Mouse (Mus musculus) cortical plate, adult 2 months (tissue): Measurements from ENCODE around the gene Gm49425. TPM values are rescaled to one million over a fixed set of nuclear protein-coding genes. Genes with fewer than 3 reads are reported as not detected.

Source experiments
- H3K27ac ChIP-seq: fragments of 200-500 bp; 2 replicates; pipeline ENCODE4 v1.5.1; 2012; ENCODE audit warnings: low read length, control low read depth, inconsistent platforms; ENCODE audit not compliant: insufficient read depth
- H3K4me1 ChIP-seq: fragments of 200-500 bp; 2 replicates; pipeline ENCODE4 v1.6.1; 2011; ENCODE audit warnings: low read length; ENCODE audit not compliant: control insufficient read depth, insufficient read depth
- H3K4me3 ChIP-seq: fragments of 200-500 bp; 2 replicates; pipeline ENCODE4 v1.5.1; 2011; ENCODE audit warnings: mild to moderate bottlenecking, low read length, control low read depth; ENCODE audit not compliant: insufficient read depth
- CTCF ChIP-seq: fragments of 200-500 bp; IDR thresholded peaks from 2 replicates; pipeline ENCODE4 v1.5.1; 2011; ENCODE audit warnings: mild to moderate bottlenecking, control low read depth, low read length; ENCODE audit not compliant: insufficient read depth; ENCODE audit errors: extremely low read depth
- POLR2A ChIP-seq: fragments of 200-500 bp; IDR thresholded peaks from 2 replicates; pipeline ENCODE4 v1.6.1; 2011; ENCODE audit warnings: mild to moderate bottlenecking, low read length, control low read depth; ENCODE audit not compliant: insufficient read depth; ENCODE audit errors: extremely low read depth
- polyA plus RNA-seq: library from polyadenylated mRNA; depleted of rRNA; stranded (reverse); fragments of >200 nt; gene quantifications from 2 replicates; pipeline ENCODE4 v1.2.3, GENCODE M21; 2012; rRNA removed

Gm49425 gene
- polyA plus RNA-seq, 1 experiment: not detected

- no peak overlapping the region for H3K4me3 ChIP-seq
- no peak for TF ChIP-seq CTCF
- TF ChIP-seq POLR2A: no peak
- H3K4me1 ChIP-seq: no peaks in the 10 kb centered on the region
- no peak overlapping the region for H3K27ac ChIP-seq
Observed at GRCm38 (mm10) chr15:101469093-101469492, 48.0 kb downstream of the Gm49425 start.

Other genes starting within 250 kb of the Gm49425 start
- 55.3 and 56.0 TPM in 2 replicates for gene Atg101, start 233.0 kb downstream of the Gm49425 start, polyA plus RNA-seq
- gene 6030408B16Rik, start 224.0 kb downstream of the Gm49425 start, polyA plus RNA-seq: 0.13 and 0.23 TPM in 2 replicates
- 5.7 and 6.2 TPM in 2 replicates for gene Krt80, start 147.1 kb downstream of the Gm49425 start, polyA plus RNA-seq
- 0.33 and 0.36 TPM in 2 replicates for gene Krt7, start 106.2 kb downstream of the Gm49425 start, polyA plus RNA-seq
- 0.09 TPM in 1 of 2 replicates, not detected in the other for gene Krt87, start 78.5 kb downstream of the Gm49425 start, polyA plus RNA-seq
- 0.13 TPM in 1 of 2 replicates, not detected in the other for gene Krt88, start 69.5 kb downstream of the Gm49425 start, polyA plus RNA-seq
- gene Krt81, start 53.5 kb downstream of the Gm49425 start, polyA plus RNA-seq: not detected in 2 replicates
- gene Krt86, start 43.8 kb downstream of the Gm49425 start, polyA plus RNA-seq: not detected in 2 replicates
- gene Krt83, start 25.7 kb downstream of the Gm49425 start, polyA plus RNA-seq: not detected in 2 replicates
- not detected in 2 replicates for gene Krt84, start 15.6 kb upstream of the Gm49425 start, polyA plus RNA-seq
- gene Krt82, start 33.4 kb upstream of the Gm49425 start, polyA plus RNA-seq: not detected in 2 replicates
- gene Krt90, start 45.7 kb upstream of the Gm49425 start, polyA plus RNA-seq: 0.04 TPM in 1 of 2 replicates, not detected in the other
- gene Krt75, start 56.6 kb upstream of the Gm49425 start, polyA plus RNA-seq: not detected in 2 replicates
- not detected in 2 replicates for gene Gm5414, start 110.9 kb upstream of the Gm49425 start, polyA plus RNA-seq
- gene Gm5478, start 130.1 kb upstream of the Gm49425 start, polyA plus RNA-seq: not detected in 2 replicates
- gene Krt6b, start 163.0 kb upstream of the Gm49425 start, polyA plus RNA-seq: not detected in 2 replicates
- gene Krt6a, start 177.0 kb upstream of the Gm49425 start, polyA plus RNA-seq: not detected in 2 replicates
- gene Krt5, start 195.6 kb upstream of the Gm49425 start, polyA plus RNA-seq: 0.11 TPM in 1 of 2 replicates, not detected in the other
- gene Krt71, start 225.8 kb upstream of the Gm49425 start, polyA plus RNA-seq: not detected in 2 replicates